Mouse (Mus musculus): ENCODE data around the gene Aida. TPM values are rescaled to one million over a fixed set of nuclear protein-coding genes. Genes with fewer than 3 reads are reported as not detected.

The Aida gene
- polyA plus RNA-seq, 1 experiment = 22.9 TPM

- TF ChIP-seq GATA1 (IDR thresholded peaks at IDR 0.05; ENCODE audit: low read length) = no peak
Observed at GRCm38 (mm10) chr1:183297886-183298489, 1.6 kb downstream of the Aida start.

- no peak for TF ChIP-seq GATA1 (IDR thresholded peaks at IDR 0.05; ENCODE audit: low read length)
Observed at GRCm38 (mm10) chr1:183299161-183299560, 2.8 kb downstream of the Aida start.

GRCm38 (mm10) chr1:183307555-183307954 lies 11.2 kb downstream of the Aida start:
- no peak for TF ChIP-seq GATA1 (IDR thresholded peaks at IDR 0.05; ENCODE audit: low read length)

GRCm38 (mm10) chr1:183308476-183308875 lies 12.1 kb downstream of the Aida start:
- TF ChIP-seq GATA1 (IDR thresholded peaks at IDR 0.05; ENCODE audit: low read length) = no peak

- no peak for TF ChIP-seq GATA1 (IDR thresholded peaks at IDR 0.05; ENCODE audit: low read length)
Observed at GRCm38 (mm10) chr1:183312076-183312475, 15.7 kb downstream of the Aida start.

- TF ChIP-seq GATA1 (IDR thresholded peaks at IDR 0.05; ENCODE audit: low read length) = no peak
Observed at GRCm38 (mm10) chr1:183315783-183316182, 19.4 kb downstream of the Aida start.

- no peak for TF ChIP-seq GATA1 (IDR thresholded peaks at IDR 0.05; ENCODE audit: low read length)
Observed at GRCm38 (mm10) chr1:183320708-183321107, 24.3 kb downstream of the Aida start.

- no peak for TF ChIP-seq GATA1 (IDR thresholded peaks at IDR 0.05; ENCODE audit: low read length)
Observed at GRCm38 (mm10) chr1:183323923-183324322, 27.5 kb downstream of the Aida start.

GRCm38 (mm10) chr1:183324433-183324832 lies 28.0 kb downstream of the Aida start:
- no peak for TF ChIP-seq GATA1 (IDR thresholded peaks at IDR 0.05; ENCODE audit: low read length)

- no peak for TF ChIP-seq GATA1 (IDR thresholded peaks at IDR 0.05; ENCODE audit: low read length)
Observed at GRCm38 (mm10) chr1:183327171-183327570, 30.8 kb downstream of the Aida start.

- TF ChIP-seq GATA1 (IDR thresholded peaks at IDR 0.05; ENCODE audit: low read length) = no peak
Observed at GRCm38 (mm10) chr1:183344886-183345816, 48.8 kb downstream of the Aida start.

- no peak for TF ChIP-seq GATA1 (IDR thresholded peaks at IDR 0.05; ENCODE audit: low read length)
Observed at GRCm38 (mm10) chr1:183345817-183346195, 49.4 kb downstream of the Aida start.

GRCm38 (mm10) chr1:183349840-183350239 lies 53.5 kb downstream of the Aida start:
- TF ChIP-seq GATA1 (IDR thresholded peaks at IDR 0.05; ENCODE audit: low read length) = no peak

GRCm38 (mm10) chr1:183358901-183359300 lies 62.5 kb downstream of the Aida start:
- no peak for TF ChIP-seq GATA1 (IDR thresholded peaks at IDR 0.05; ENCODE audit: low read length)

GRCm38 (mm10) chr1:183362301-183362700 lies 65.9 kb downstream of the Aida start:
- peak; percentile 84 for TF ChIP-seq GATA1 (IDR thresholded peaks at IDR 0.05; ENCODE audit: low read length)

- peak; percentile 77 for TF ChIP-seq GATA1 (IDR thresholded peaks at IDR 0.05; ENCODE audit: low read length)
Observed at GRCm38 (mm10) chr1:183362729-183363576, 66.6 kb downstream of the Aida start.

All from G1E-ER4 (cell line).